Mouse (Mus musculus) layer of hippocampus, adult 8-10 months (tissue): ENCODE measurements around the gene Fam126b. TPM values are rescaled to one million over a fixed set of nuclear protein-coding genes. Genes with fewer than 3 reads are reported as not detected.
"Not testable (repeated sequence)": the region's sequence is repeated elsewhere in the genome, so short reads cannot be mapped to it uniquely, and the experiment has no call there.

Experiments
- DNase-seq, 2 experiments: peaks; one replicate each; pipeline ENCODE4 v3.0.0; 2022; ENCODE audit warnings: low spot score in 2 of 2
- total RNA-seq, 4 experiments: library from RNA; stranded (reverse); gene quantifications; 2 replicates each; pipeline ENCODE4 v1.2.4; 2022

Gene Fam126b
- total RNA-seq, 4 experiments from 2014 or later, result 96.6 to 156 (median 127) TPM

DNA sequence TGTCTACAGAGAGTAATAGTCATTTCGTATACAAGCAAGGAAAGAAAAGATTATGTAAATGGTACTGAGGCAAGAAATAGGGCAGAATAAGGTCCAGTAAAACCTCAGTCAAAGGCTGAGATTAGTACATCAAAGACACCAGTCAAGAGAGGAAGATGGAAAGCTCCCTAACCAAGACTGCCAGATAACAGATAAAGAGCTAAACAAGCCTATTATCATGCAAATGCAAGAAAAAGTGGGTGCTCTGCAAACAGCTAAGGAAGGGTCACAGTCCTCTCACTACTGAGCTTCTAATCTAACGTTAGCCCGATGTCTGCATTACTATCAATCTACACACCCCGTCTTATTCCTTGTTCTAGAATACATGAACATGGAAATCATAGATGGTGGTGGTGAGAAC is 15.7 kb downstream of the Fam126b start:
- no peak for DNase-seq

DNA sequence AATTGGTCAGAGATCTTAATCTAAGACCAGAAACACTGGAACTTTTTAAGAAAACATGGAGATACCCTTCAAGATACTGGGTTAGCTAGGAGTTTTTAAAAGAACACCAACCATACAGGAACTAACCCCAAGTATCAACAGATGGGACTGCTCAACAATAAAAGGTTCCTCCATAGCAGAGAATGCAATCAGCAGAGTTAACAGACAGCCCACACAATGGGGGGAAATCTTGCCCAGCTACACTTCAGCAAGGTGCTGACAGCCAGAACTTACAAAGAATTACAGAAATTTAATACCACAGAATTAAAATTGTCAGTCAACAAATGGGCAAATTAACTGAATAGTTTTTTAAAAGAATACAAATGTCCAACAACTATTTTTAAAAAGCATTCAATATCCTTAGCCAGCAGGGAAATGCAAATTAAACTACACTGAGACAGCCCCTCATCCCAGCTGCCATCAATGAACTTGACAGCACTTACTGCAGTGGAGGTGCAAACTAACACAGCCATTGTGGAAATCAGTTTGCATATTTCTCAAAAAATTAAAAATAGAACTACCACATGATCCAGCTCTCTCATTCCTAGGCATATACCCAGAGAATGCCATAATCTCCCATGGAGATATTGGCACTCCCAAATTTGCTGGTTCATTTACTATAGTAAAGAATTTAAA is 17.5 kb downstream of the Fam126b start:
- DNase-seq, result no peak

DNA sequence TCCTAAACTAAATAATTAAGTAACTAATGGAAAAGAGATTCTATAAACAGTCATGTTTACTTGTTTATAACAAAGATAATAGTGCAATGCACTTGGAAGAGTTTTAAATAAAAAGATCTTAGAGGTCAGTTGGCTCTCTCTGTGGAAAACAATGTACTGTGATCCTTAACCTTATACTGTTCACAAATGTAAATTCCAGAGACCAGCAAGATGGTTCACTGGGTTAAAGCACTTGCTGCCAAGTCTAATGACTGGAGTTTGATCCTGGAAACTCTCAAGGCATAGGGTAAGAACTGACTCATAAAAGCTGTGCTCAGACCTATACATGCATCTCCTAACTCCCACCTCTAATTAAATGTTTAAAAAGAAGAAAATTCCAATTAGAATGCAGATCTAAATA is 19.5 kb downstream of the Fam126b start:
- no peak for DNase-seq

DNA sequence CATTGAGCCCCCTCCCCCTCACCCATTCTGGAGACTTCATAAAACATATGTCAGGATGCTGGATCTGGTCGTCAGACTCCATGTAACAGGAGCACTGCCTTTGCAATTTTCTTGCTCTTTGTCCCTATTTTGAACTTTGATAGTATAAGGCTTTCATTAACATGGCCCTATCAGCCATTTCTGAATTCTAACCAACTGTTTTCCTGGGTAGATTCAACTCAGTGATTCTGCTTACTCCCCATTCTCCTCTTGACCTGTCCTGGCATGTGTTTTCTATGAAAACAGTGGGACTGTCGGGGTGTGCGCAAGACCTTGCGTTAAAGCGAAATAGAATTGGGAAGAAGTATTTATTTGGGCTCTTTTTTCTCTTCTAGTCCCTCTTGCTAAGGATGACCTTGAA is 21.1 kb downstream of the Fam126b start:
- DNase-seq, result no peak

DNA sequence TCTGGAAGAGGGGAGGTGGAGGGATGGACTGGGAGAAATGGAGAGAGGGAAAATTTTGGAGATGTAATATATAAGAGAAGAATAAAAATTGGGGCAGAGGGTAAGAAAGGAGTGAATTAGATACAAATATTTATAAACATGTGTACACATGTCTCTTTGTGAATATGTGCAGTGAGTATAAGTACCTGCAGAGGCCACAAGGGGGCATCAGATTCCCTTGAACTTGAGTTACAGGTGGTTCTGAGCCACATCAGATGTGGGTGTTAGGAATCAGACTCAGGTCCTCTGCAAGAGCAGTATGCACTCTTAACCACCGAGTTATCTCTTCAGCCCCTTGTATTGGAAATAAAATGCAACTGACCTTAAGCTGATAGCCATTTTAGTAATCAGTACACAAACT is 23.7 kb downstream of the Fam126b start:
- DNase-seq, result peak in 1 of 2 experiments; percentile 35

DNA sequence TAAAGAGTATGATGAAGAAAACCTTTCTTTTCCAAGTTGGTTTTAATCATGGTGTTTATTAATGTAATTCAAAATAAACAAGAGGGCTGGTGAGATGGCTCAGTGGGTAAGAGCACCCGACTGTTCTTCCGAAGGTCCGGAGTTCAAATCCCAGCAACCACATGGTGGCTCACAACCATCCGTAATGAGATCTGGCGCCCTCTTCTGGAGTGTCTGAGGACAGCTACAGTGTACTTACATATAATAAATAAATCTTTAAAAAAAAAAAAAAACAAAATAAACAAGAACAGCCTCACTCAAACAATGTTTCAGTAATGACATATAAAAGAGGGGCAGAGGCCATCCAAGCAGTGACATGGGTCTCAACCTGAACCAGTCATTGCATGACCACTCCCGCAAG is 25.8 kb downstream of the Fam126b start:
- not testable (repeated sequence) for DNase-seq

DNA sequence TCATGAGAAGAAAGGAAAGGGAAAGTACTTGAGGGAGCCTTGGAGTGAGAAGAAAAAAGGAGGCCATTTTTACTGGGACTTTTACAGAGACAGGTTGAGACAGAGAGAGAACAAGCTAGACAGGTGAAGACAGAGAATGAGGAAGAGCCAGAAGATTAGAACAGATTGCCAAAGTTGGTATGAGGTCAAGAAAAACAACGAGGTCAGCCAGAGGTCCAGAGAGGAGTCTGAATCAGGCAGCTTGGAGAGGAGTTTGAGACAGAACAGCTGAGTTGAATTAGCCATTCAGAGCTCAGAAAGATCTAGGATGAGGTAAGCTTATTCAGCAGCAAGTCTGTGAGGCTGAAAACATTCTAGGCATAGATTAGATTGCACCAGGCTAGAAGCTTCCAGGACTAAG is 44.7 kb downstream of the Fam126b start:
- no peak for DNase-seq

DNA sequence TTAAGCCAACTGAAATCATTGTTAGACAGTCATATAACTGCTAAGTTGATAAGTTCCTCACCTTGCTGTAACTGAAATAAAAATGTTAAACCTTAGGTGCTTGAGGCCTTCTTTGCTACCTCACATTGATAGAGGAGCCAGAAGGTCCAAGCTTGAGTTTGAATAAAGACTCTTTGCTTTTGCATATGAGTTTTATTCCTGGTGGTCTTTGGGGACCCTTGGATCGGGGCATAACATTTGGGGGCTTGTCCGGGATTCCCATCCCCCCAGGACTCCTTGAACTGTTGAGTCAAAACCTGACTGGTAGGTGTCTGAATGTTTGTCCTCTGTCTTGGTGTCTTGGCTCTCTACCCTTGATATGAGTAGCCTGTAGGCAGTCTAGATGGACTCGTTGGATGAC is 78.9 kb downstream of the Fam126b start:
- no peak for DNase-seq

DNA sequence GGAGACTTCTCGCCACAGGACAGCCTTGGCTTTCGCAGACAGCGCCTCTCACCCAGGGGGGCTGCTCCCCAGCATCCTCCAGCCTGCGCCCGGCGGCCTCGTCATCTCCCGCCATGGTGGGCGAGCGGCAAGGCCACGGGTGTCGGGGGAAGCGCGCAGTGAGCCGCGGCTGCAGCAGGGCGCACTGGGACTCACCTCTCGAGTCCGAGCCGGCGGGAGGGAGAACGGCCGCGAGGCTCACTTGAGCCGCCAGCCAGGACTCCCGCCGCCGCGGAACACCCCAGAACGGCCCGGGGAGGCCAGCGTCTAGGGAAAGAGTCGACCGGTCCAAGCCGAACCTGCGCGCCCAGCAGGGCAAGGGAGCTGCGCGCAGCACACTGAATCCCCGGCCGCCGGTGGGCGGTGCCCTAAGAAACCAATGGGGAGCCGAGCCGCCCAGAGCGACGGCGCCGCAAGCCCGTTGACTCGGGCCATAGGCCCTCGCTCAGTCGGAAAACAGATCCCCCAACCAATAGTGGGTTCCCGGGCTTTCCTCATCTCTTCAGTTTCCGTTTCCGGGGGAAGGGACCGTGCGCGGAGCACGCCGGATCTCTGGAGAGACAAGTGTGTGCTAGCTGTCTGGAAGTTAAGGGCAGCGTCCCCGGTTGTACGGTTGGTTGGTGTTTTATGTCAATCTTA is 81.4 kb downstream of the Fam126b start, which contains the start of gene Orc2:
Orc2 (minus strand) TSS at position 533 of the 678 bp plus-strand sequence.
- peak; percentile 91 to 93 for DNase-seq

DNA sequence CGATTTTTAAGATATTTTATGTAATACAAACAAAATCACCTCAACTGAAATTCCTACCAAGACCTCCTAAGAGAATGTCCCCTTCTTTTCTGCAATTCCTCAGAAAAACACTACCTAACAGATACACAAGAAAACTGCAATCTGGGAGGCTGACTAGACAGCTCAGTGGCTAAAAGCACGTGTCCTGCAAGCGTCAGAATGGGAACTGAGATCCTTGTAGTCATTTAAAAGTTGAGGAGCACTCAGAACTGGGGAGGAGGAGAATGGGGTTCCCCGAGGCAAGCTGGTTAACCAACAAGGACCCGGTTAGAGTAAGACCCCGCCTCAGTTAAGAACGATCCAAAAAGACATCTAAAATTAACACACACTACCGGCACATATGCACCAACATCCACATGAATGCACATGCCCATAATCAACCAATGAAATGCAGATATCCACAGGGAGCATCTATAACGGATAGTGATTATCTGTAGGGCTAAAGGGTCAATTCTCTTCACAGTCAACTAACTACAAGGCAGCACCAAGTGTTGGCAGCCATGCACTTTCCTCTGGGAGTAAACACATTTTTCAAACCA is 82.2 kb downstream of the Fam126b start:
- no peak for DNase-seq

DNA sequence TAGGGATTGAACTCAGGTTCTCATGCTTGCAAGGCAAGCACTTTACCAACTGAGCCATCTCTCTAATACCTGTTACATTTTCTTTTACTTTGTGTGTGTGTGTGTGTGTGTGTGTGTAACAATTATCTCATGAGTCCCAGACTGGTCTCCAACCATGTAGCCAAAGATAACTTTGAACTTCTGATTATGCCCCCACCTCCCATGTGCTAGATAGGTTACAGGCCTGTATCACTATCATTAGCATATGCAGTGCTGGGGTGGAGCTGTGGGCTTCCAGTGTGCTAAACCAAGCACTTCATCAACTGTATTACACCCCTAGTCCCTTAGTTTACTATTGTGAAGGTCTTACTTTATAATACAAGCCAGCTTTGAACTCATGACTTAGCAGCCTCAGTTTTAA is 83.0 kb downstream of the Fam126b start:
- no peak for DNase-seq

DNA sequence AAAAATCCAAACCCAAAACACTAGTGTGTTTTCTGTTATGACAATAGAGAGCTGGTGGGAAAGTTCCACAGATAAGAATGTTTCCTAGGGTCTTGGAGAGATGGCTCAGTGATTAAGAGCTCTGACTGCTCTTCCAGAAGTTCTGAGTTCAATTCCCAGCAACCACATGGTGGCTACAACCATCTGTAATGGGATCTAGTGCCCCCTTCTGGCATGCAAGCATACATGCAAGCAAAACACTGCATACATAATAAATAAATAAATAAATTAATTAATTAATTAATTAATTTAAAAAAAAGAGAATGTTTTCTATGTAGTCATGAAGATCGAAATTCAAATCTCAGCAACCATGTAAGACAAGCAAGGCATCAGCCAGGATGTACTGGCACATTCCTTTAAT is 87.4 kb downstream of the Fam126b start:
- no peak for DNase-seq

DNA sequence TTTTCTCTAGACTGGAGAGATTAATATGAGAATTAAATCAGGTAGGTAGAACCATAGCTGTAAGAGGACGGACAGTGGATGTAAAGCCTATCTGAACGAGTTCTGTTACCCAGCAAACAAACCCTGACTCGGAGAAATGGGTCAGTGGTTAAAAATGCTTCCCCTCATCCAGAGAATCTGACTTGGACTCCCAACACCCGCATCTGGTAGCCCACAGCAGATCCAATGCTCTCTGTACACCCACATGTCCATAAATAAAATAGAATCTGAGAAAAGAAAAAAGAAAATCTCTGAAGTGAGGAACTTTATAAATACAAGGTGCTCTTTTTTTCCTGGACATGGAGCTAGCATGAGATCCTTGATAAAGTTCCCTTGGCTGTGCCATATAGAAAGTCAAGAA is 88.4 kb downstream of the Fam126b start:
- no peak for DNase-seq

DNA sequence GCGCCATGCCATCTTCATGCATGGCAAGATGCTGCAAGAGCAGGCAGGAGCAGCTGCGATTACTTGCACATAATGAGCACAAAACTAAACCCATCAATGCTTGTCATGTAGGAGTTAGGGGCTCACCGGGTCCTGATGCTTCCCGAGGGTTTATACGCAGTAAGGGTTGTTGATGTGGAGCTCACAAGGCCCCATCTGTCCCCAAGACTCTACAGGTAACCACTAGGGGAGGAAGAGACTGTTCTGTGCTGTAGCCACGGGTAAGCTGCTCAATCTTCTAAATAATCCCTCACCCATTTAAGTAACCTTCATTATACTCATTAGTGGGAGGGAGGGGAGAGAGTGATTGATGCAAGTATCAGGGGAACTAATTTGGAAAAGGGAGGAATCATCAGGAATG is 90.5 kb downstream of the Fam126b start:
- DNase-seq, result no peak

DNA sequence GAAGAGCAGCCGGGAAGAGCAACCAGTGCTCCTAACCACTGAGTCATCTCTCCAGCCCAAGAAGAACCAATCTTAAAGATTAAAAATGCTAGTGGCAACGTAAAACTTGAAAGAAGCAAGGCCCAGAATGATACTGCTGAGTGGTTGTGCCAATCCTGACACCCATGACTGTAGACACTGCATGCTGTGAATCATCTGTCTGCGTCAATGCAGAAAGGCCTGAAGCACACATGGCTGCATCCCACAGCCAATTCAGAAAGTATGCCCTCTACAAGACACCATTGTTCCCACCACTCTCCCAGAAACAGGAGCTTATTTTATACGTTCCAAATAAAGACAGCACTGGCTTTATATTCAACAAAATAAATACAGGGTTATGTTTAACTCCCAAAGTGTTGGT is 103.5 kb downstream of the Fam126b start:
- no peak for DNase-seq

DNA sequence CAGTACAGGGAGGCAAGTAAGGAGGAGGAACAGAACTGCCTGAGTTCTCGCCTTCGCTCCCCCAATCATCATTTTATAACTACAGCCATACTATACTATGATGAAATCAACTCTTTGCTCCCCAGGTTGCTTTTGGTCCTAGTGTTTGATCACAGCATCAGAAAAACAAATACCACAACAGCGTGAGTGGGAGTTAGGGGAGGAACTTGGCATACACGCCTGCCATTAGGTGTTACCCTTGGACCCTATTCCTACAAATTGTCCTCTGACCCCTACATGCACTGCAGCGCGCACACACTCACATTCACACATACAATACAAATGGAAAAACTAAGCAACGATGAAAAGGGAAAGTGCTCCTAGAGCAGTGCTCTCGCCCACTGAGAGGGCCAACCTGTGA is 110.5 kb downstream of the Fam126b start:
- DNase-seq, result no peak

Other genes starting within 250 kb of the Fam126b start
- gene Bzw1, start 193.4 kb downstream of the Fam126b start, total RNA-seq, result 100 to 1,000 TPM; 104 to 124 (median 112) TPM
- gene Clk1, start 162.3 kb downstream of the Fam126b start, total RNA-seq, result 100 to 1,000 TPM; 129 to 171 (median 145) TPM
- gene Nif3l1, start 141.2 kb downstream of the Fam126b start, total RNA-seq, result 10 to 100 TPM; 15.7 to 30.6 (median 22.0) TPM
- gene Ppil3, start 140.8 kb downstream of the Fam126b start, total RNA-seq, result 10 to 100 TPM; 26.9 to 34.1 (median 31.9) TPM
- gene Orc2, start 81.2 kb downstream of the Fam126b start, total RNA-seq, result 10 to 100 TPM; 25.7 to 28.4 (median 25.8) TPM
- 100 to 1,000 TPM; 104 to 121 (median 107) TPM for gene Ndufb3, start 61 bp upstream of the Fam126b start, total RNA-seq
- gene Als2cr12, start 109.7 kb upstream of the Fam126b start, total RNA-seq, result not detected
- gene Cflar, start 125.2 kb upstream of the Fam126b start, total RNA-seq, result 10 to 100 TPM; 41.2 to 48.5 (median 44.3) TPM
- gene Casp8, start 209.1 kb upstream of the Fam126b start, total RNA-seq, result 1 to 10 TPM; 1.5 to 5.8 (median 4.7) TPM